Mouse (Mus musculus) E14TG2a.4 (cell line): ENCODE measurements around the gene Fam53b.

Experiments
- CTCF ChIP-seq: conservative IDR thresholded peaks from 2 replicates; pipeline ENCODE4 v1.5.1; 2014; ENCODE audit warnings: low read length
- POU5F1 ChIP-seq: IDR thresholded peaks from 2 replicates; pipeline ENCODE4 v1.6.1; 2014; ENCODE audit warnings: low read length, borderline replicate concordance

- TF ChIP-seq POU5F1, result no peak
- no peak for TF ChIP-seq CTCF
Observed at GRCm38 (mm10) chr7:132786011-132786410, 27.7 kb downstream of the Fam53b start.
